Mouse (Mus musculus): Measurements from ENCODE around the gene Sval1. TPM values are rescaled to one million over a fixed set of nuclear protein-coding genes. Genes with fewer than 3 reads are reported as not detected.

The Sval1 gene
- total RNA-seq (2021): not detected
- long read RNA-seq, experiment 1: 0 reads
- long read RNA-seq, experiment 2: 0 reads

DNA sequence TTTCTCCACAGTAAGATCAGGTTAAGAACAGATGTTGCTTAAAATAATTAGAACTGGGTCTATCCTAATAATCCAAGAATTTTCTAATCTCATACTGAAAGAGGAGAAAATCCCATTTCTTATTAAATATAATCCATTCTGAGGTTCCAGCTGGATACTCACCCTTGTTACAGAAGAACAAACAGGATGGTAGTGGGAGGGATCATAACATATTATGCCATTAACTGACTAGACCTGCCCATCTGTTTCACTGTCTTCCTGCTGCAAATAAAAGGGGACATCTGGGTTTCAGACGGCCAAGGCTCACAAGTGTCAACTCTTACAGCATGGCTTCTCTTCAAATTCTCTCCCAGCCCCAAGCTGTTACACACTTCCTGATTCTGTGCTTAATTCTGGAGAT lies at the start of gene Sval1:
Gene Sval1 (plus strand): TSS at position 301 of the 400 bp plus-strand sequence.
- no peak for DNase-seq

GRCm38 (mm10) chr6:41911625-41912024 lies 39.8 kb upstream of the Sval1 start:
- intact Hi-C loops (cut with DNase I): no loop called here
- DNase-seq: no peak

More for the DNA sequence above, at the start of gene Sval1:
- intact Hi-C loops (cut with DNase I): no loop called here

DNA sequence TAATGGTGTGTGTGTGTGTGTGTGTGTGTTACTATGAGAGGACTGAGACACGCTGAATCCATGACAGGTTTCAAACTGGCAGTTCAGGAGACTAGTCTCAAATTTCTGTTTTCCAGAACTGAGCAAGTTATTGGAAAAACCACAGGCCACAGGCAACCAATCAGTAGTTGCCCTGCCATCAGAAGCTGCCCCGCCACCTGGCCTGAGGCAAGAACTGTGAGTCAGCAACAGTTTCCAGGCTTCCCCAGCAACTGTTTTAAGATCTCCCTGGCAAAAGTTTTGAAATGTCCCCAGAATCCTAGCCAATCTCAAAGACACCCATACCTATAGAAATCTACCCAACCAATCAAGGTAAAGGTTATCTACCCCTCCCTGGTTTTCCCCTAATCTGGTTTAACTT lies 36.5 kb upstream of the Sval1 start:
- intact Hi-C loops (cut with DNase I): no loop called here
- no peak for DNase-seq

GRCm38 (mm10) chr6:41967840-41968239 lies 16.4 kb downstream of the Sval1 start, which contains the start of gene Sval3:
Sval3 (plus strand) TSS chr6:41968140.
- DNase-seq: no peak
- intact Hi-C loops (cut with DNase I): no loop called here

Other genes starting within 250 kb of the Sval1 start
- gene Kel, start 247.3 kb upstream of the Sval1 start, total RNA-seq (2021): not detected
- gene Olfr459, start 176.5 kb upstream of the Sval1 start, total RNA-seq (2021): not detected
- gene Pip, start 104.1 kb upstream of the Sval1 start, total RNA-seq (2021): not detected
- not detected for gene Sval2, start 98.6 kb upstream of the Sval1 start, total RNA-seq (2021)
- gene Sval3, start 16.5 kb downstream of the Sval1 start, total RNA-seq (2021): not detected
- not detected for gene Sva, start 86.8 kb downstream of the Sval1 start, total RNA-seq (2021)
- not detected for gene Tas2r139, start 189.3 kb downstream of the Sval1 start, total RNA-seq (2021)